Mouse (Mus musculus): ENCODE results near the gene Fgr. TPM values are rescaled to one million over a fixed set of nuclear protein-coding genes. Genes with fewer than 3 reads are reported as not detected.

Fgr gene
- polyA plus RNA-seq, 1 experiment from 2014 or later, result 0.15 TPM

GRCm38 (mm10) chr4:133009676-133010075, 35.8 kb downstream of the Fgr start:
- 56% methylated on average over 5 of the region's 5 CpGs for WGBS

DNA sequence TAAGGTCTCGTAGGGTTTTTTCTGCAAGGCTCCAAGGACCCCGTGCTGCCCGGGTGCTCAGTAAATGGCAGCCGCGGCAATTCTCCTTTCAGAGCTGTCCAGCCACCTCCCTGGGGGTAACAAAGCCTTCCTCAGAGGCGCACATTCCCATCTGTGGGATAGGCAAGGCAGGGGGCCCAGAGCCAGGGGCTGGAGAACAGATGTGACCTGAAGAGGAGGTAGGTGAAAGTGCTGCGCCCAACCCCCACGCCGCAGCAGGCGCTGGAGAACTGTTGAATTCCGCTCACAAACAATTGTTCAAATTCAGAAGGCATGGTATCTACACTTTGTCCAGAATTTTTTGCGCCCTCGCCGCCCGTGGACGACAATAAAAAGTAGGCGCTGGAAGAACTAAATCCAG, 36.7 kb downstream of the Fgr start:
- TF ChIP-seq CTCF (IDR thresholded peaks at IDR 0.05; ENCODE audit: low read depth) (no peak), EP300 (optimal IDR thresholded peaks at IDR 0.05) (no peak)
- Histone ChIP-seq H3K4me2 (replicated peaks; ENCODE audit: low read depth) (peak overlapping the region; percentile 91), H3K4me3 (ENCODE audit: low read depth, low read length) (peak overlapping the region; percentile 91), H3K27ac (replicated peaks) (no peak overlapping the region), H3K27me3 (ENCODE audit: control insufficient read depth, insufficient read depth, low read length) (no peaks in the 10 kb centered on the region), H3K4me1 (replicated peaks; ENCODE audit: control insufficient read depth, insufficient read depth) (peaks cover 11% of the 10 kb centered on the region), H3K9me3 (ENCODE audit: control insufficient read depth, low read length) (no peaks in the 10 kb centered on the region), H3K36me3 (ENCODE audit: control insufficient read depth, insufficient read depth, low read length) (no peaks in the 10 kb centered on the region), H3K9ac (ENCODE audit: low read length) (no peak overlapping the region)
- 3% methylated on average over 17 of the region's 17 CpGs for WGBS
- ATAC-seq (ENCODE audit: low FRiP score, low TSS enrichment) (no peak), DNase-seq (ENCODE audit: low spot score) (no peak)

More at GRCm38 (mm10) chr4:133009676-133010075, 35.8 kb downstream of the Fgr start:
- TF ChIP-seq CTCF (IDR thresholded peaks at IDR 0.05; ENCODE audit: low read depth) (no peak), EP300 (optimal IDR thresholded peaks at IDR 0.05) (no peak)
- Histone ChIP-seq H3K36me3 (ENCODE audit: control insufficient read depth, insufficient read depth, low read length) (no peaks in the 10 kb centered on the region), H3K27me3 (ENCODE audit: control insufficient read depth, insufficient read depth, low read length) (no peaks in the 10 kb centered on the region), H3K4me2 (replicated peaks; ENCODE audit: low read depth) (no peak overlapping the region), H3K4me1 (replicated peaks; ENCODE audit: control insufficient read depth, insufficient read depth) (peaks cover 11% of the 10 kb centered on the region), H3K9me3 (ENCODE audit: control insufficient read depth, low read length) (no peaks in the 10 kb centered on the region), H3K4me3 (ENCODE audit: low read depth, low read length) (no peak overlapping the region), H3K9ac (ENCODE audit: low read length) (no peak overlapping the region), H3K27ac (replicated peaks) (no peak overlapping the region)
- DNase-seq (ENCODE audit: low spot score) (no peak), ATAC-seq (ENCODE audit: low FRiP score, low TSS enrichment) (no peak)

DNA sequence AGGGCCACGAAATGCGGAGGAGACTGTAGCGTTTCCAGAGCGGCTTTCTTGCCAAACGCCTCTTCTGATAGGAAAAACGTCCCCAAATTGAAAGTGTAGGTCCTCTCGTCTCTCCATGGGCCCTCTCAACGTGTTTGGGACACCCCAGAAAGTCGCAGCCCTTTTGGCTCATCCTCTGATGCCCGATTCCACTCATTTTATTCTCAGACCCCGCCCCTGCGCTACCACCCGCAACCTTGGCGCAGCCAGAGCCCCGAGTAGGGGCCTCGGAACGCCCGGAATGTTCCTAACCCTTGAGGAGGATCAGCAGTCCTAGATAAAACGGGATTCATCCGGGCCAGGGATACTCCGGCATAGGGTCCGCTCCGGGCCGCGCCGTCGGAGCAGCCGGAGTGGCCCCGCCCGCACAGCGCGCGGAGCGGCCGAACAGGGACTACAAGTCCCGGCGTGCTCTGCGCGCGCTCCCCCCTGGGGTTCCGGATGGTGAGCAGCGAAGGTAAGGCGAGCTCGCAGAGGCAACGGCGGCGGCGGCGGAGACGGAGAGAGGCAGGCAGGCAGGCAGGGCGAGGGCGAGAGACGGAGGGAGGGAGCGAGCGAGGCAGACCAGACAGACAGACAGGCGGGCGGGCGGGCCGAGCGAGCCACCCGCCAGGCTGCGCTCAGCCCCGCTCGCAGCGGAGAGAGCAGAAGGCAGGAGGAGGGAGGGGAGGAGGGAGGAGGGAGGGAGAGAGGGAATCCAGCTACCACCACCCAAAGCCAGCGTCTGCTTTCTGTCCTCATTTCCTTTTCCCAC, 37.3 kb downstream of the Fgr start, which contains the start of gene Ahdc1:
Gene Ahdc1 (plus strand): TSS at position 233 of the 793 bp plus-strand sequence.
- 1% methylated on average over 48 of the region's 66 CpGs for WGBS

GRCm38 (mm10) chr4:133011821-133012775, 38.2 kb downstream of the Fgr start:
- WGBS, result under 1% methylated on average over 39 of the region's 84 CpGs
- H3K9me3 ChIP-seq (ENCODE audit: control insufficient read depth, low read length), result no peaks in the 10 kb centered on the region
- TF ChIP-seq CTCF (IDR thresholded peaks at IDR 0.05; ENCODE audit: low read depth) (no peak), EP300 (optimal IDR thresholded peaks at IDR 0.05) (no peak)
- peak; percentile 77 for DNase-seq (ENCODE audit: low spot score)
- H3K4me1 ChIP-seq (replicated peaks; ENCODE audit: control insufficient read depth, insufficient read depth), result peaks cover 26% of the 10 kb centered on the region
- H3K9ac ChIP-seq (ENCODE audit: low read length), result peak overlapping the region; percentile 92
- no peaks in the 10 kb centered on the region for H3K27me3 ChIP-seq (ENCODE audit: control insufficient read depth, insufficient read depth, low read length)
- H3K4me2 ChIP-seq (replicated peaks; ENCODE audit: low read depth), result peak overlapping the region; percentile 91
- no peaks in the 10 kb centered on the region for H3K36me3 ChIP-seq (ENCODE audit: control insufficient read depth, insufficient read depth, low read length)
- ATAC-seq (ENCODE audit: low FRiP score, low TSS enrichment), result no peak
- H3K27ac ChIP-seq (replicated peaks), result peak overlapping the region; percentile 95
- peak overlapping the region; percentile 91 for H3K4me3 ChIP-seq (ENCODE audit: low read depth, low read length)

More for the DNA sequence above, 37.3 kb downstream of the Fgr start, which contains the start of gene Ahdc1:
- Histone ChIP-seq H3K4me2 (replicated peaks; ENCODE audit: low read depth) (peak within 1 kb of the TSS; percentile 91), H3K9me3 (ENCODE audit: control insufficient read depth, low read length) (no peaks in the 10 kb centered on the region), H3K36me3 (ENCODE audit: control insufficient read depth, insufficient read depth, low read length) (no peaks in the 10 kb centered on the region), H3K4me3 (ENCODE audit: low read depth, low read length) (peak within 1 kb of the TSS; percentile 91), H3K27ac (replicated peaks) (peak within 1 kb of the TSS; percentile 95), H3K27me3 (ENCODE audit: control insufficient read depth, insufficient read depth, low read length) (no peaks in the 10 kb centered on the region), H3K4me1 (replicated peaks; ENCODE audit: control insufficient read depth, insufficient read depth) (peaks cover 17% of the 10 kb centered on the region), H3K9ac (ENCODE audit: low read length) (peak within 1 kb of the TSS; percentile 92)
- peak; percentile 95 for DNase-seq (ENCODE audit: low spot score)
- peak; percentile 88 for ATAC-seq (ENCODE audit: low FRiP score, low TSS enrichment)
- TF ChIP-seq CTCF (IDR thresholded peaks at IDR 0.05; ENCODE audit: low read depth) (peak; percentile 42), EP300 (optimal IDR thresholded peaks at IDR 0.05) (no peak)

- DNase-seq (ENCODE audit: low spot score), result peak; percentile 52
- 2% methylated on average over 15 of the region's 17 CpGs for WGBS
- TF ChIP-seq EP300 (optimal IDR thresholded peaks at IDR 0.05), result no peak
- no peak for TF ChIP-seq CTCF (IDR thresholded peaks at IDR 0.05; ENCODE audit: low read depth)
- Histone ChIP-seq H3K4me1 (replicated peaks; ENCODE audit: control insufficient read depth, insufficient read depth) (peaks cover 26% of the 10 kb centered on the region), H3K36me3 (ENCODE audit: control insufficient read depth, insufficient read depth, low read length) (no peaks in the 10 kb centered on the region), H3K4me2 (replicated peaks; ENCODE audit: low read depth) (peak overlapping the region; percentile 91), H3K9me3 (ENCODE audit: control insufficient read depth, low read length) (no peaks in the 10 kb centered on the region), H3K27me3 (ENCODE audit: control insufficient read depth, insufficient read depth, low read length) (no peaks in the 10 kb centered on the region), H3K9ac (ENCODE audit: low read length) (peak overlapping the region; percentile 92), H3K4me3 (ENCODE audit: low read depth, low read length) (peak overlapping the region; percentile 91), H3K27ac (replicated peaks) (peak overlapping the region; percentile 95)
- ATAC-seq (ENCODE audit: low FRiP score, low TSS enrichment), result no peak
These were observed 38.9 kb downstream of the Fgr start for GRCm38 (mm10) chr4:133012776-133013265.
